Mouse (Mus musculus): ENCODE measurements at regions not wholly inside any gene's neighbourhood (a gene's known extent, or its start where the extent isn't known, plus 50 kb on each side); places are given as distances from the start of the nearest gene placed in this dataset.
A peak's percentile ranks its signal among the peaks of the same experiment; 100 is the strongest.

- no peak overlapping the region for H3K4me2 ChIP-seq (ENCODE audit: low read depth, low read length)
- peaks cover 35% of the 10 kb centered on the region for H3K4me1 ChIP-seq (ENCODE audit: control insufficient read depth, insufficient read depth)
- 91% methylated on average over 8 of the region's 8 CpGs for WGBS
- TF ChIP-seq EP300 (IDR thresholded peaks at IDR 0.05; ENCODE audit: low read depth) (no peak), CTCF (IDR thresholded peaks at IDR 0.05; ENCODE audit: low read depth) (no peak)
- ATAC-seq (ENCODE audit: insufficient read depth, low read depth) (no peak), DNase-seq (ENCODE audit: low spot score) (no peak)
- no peak overlapping the region for H3K9ac ChIP-seq (replicated peaks; ENCODE audit: low read depth, low read length)
- H3K4me3 ChIP-seq (ENCODE audit: low read depth, low read length) = no peak overlapping the region
- no peak overlapping the region for H3K27ac ChIP-seq (ENCODE audit: low read depth)
- no peaks in the 10 kb centered on the region for H3K9me3 ChIP-seq (replicated peaks; ENCODE audit: control insufficient read depth, low read length)
- no peaks in the 10 kb centered on the region for H3K36me3 ChIP-seq (replicated peaks; ENCODE audit: control insufficient read depth, insufficient read depth, low read length)
- no peaks in the 10 kb centered on the region for H3K27me3 ChIP-seq (ENCODE audit: control insufficient read depth, insufficient read depth, low read length)
These were observed 79.6 kb downstream of the Atp1a1 start for GRCm38 (mm10) chr3:101524905-101525304.

- ATAC-seq (ENCODE audit: insufficient read depth, low read depth) = no peak
- Histone ChIP-seq H3K36me3 (replicated peaks; ENCODE audit: control insufficient read depth, insufficient read depth, low read length) (no peaks in the 10 kb centered on the region), H3K9ac (replicated peaks; ENCODE audit: low read depth, low read length) (no peak overlapping the region), H3K27me3 (ENCODE audit: control insufficient read depth, insufficient read depth, low read length) (no peaks in the 10 kb centered on the region), H3K9me3 (replicated peaks; ENCODE audit: control insufficient read depth, low read length) (no peaks in the 10 kb centered on the region), H3K27ac (ENCODE audit: low read depth) (no peak overlapping the region), H3K4me1 (ENCODE audit: control insufficient read depth, insufficient read depth) (peaks cover 33% of the 10 kb centered on the region), H3K4me2 (ENCODE audit: low read depth, low read length) (no peak overlapping the region), H3K4me3 (ENCODE audit: low read depth, low read length) (no peak overlapping the region)
- TF ChIP-seq CTCF (IDR thresholded peaks at IDR 0.05; ENCODE audit: low read depth) (no peak), EP300 (IDR thresholded peaks at IDR 0.05; ENCODE audit: low read depth) (no peak)
- 52% methylated on average over 6 of the region's 6 CpGs for WGBS
- no peak for DNase-seq (ENCODE audit: low spot score)
These were observed 80.0 kb downstream of the Atp1a1 start for GRCm38 (mm10) chr3:101524444-101524843.

- no peaks in the 10 kb centered on the region for H3K36me3 ChIP-seq (replicated peaks; ENCODE audit: control insufficient read depth, insufficient read depth, low read length)
- H3K4me3 ChIP-seq (ENCODE audit: low read depth, low read length) = no peak overlapping the region
These were observed 81.2 kb downstream of the Atp1a1 start for GRCm38 (mm10) chr3:101523239-101523638.

GRCm38 (mm10) chr3:101522246-101522920, 82.1 kb downstream of the Atp1a1 start:
- 36% methylated on average over 9 of the region's 9 CpGs for WGBS

More at GRCm38 (mm10) chr3:101523239-101523638, 81.2 kb downstream of the Atp1a1 start:
- peaks cover 35% of the 10 kb centered on the region for H3K4me1 ChIP-seq (ENCODE audit: control insufficient read depth, insufficient read depth)
- ATAC-seq (ENCODE audit: insufficient read depth, low read depth) (no peak), DNase-seq (ENCODE audit: low spot score) (no peak)
- TF ChIP-seq EP300 (IDR thresholded peaks at IDR 0.05; ENCODE audit: low read depth) (no peak), CTCF (IDR thresholded peaks at IDR 0.05; ENCODE audit: low read depth) (no peak)
- no peak overlapping the region for H3K9ac ChIP-seq (replicated peaks; ENCODE audit: low read depth, low read length)
- no peaks in the 10 kb centered on the region for H3K27me3 ChIP-seq (ENCODE audit: control insufficient read depth, insufficient read depth, low read length)
- no peak overlapping the region for H3K4me2 ChIP-seq (ENCODE audit: low read depth, low read length)
- no peak overlapping the region for H3K27ac ChIP-seq (ENCODE audit: low read depth)
- 96% methylated on average over 5 of the region's 5 CpGs for WGBS
- no peaks in the 10 kb centered on the region for H3K9me3 ChIP-seq (replicated peaks; ENCODE audit: control insufficient read depth, low read length)

DNA sequence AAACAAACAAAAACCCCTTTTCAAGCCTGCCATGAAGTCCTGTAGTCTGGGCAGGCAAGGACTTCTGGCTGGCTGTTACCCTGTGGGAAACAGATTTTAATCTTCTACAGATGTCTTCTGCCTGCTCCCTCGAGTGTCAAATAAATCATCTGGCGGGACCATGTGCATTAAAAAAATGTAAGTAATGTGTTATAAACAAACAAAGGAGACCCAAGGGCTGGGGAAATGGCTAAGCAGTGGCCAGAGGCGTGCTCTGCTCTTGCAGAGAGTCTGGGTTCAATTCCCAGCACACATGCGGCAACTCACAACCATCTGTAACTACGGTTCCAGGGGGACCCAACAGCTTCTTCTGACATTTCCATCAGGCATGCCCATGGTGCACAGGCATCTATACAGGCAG, 83.3 kb downstream of the Atp1a1 start:
- DNase-seq (ENCODE audit: low spot score) = no peak
- Histone ChIP-seq H3K4me2 (ENCODE audit: low read depth, low read length) (no peak overlapping the region), H3K36me3 (replicated peaks; ENCODE audit: control insufficient read depth, insufficient read depth, low read length) (no peaks in the 10 kb centered on the region), H3K9ac (replicated peaks; ENCODE audit: low read depth, low read length) (no peak overlapping the region), H3K4me1 (ENCODE audit: control insufficient read depth, insufficient read depth) (peaks cover 41% of the 10 kb centered on the region), H3K27me3 (ENCODE audit: control insufficient read depth, insufficient read depth, low read length) (no peaks in the 10 kb centered on the region), H3K9me3 (replicated peaks; ENCODE audit: control insufficient read depth, low read length) (no peaks in the 10 kb centered on the region), H3K27ac (ENCODE audit: low read depth) (no peak overlapping the region), H3K4me3 (ENCODE audit: low read depth, low read length) (no peak overlapping the region)
- TF ChIP-seq CTCF (IDR thresholded peaks at IDR 0.05; ENCODE audit: low read depth) (no peak), EP300 (IDR thresholded peaks at IDR 0.05; ENCODE audit: low read depth) (no peak)
- no peak for ATAC-seq (ENCODE audit: insufficient read depth, low read depth)
- WGBS = 92% methylated on average over 5 of the region's 5 CpGs

More at GRCm38 (mm10) chr3:101522246-101522920, 82.1 kb downstream of the Atp1a1 start:
- peaks cover 30% of the 10 kb centered on the region for H3K4me1 ChIP-seq (ENCODE audit: control insufficient read depth, insufficient read depth)
- peak; percentile 74 for ATAC-seq (ENCODE audit: insufficient read depth, low read depth)
- H3K4me2 ChIP-seq (ENCODE audit: low read depth, low read length) = no peak overlapping the region
- peak; percentile 87 for DNase-seq (ENCODE audit: low spot score)
- TF ChIP-seq EP300 (IDR thresholded peaks at IDR 0.05; ENCODE audit: low read depth) (no peak), CTCF (IDR thresholded peaks at IDR 0.05; ENCODE audit: low read depth) (no peak)
- no peak overlapping the region; the same call in 1 of the 2 replicates for H3K9ac ChIP-seq (replicated peaks; ENCODE audit: low read depth, low read length)
- no peaks in the 10 kb centered on the region for H3K36me3 ChIP-seq (replicated peaks; ENCODE audit: control insufficient read depth, insufficient read depth, low read length)
- no peaks in the 10 kb centered on the region for H3K9me3 ChIP-seq (replicated peaks; ENCODE audit: control insufficient read depth, low read length)
- no peak overlapping the region for H3K27ac ChIP-seq (ENCODE audit: low read depth)
- no peak overlapping the region for H3K4me3 ChIP-seq (ENCODE audit: low read depth, low read length)
- no peaks in the 10 kb centered on the region for H3K27me3 ChIP-seq (ENCODE audit: control insufficient read depth, insufficient read depth, low read length)

- H3K4me2 ChIP-seq (ENCODE audit: low read depth, low read length) = no peak overlapping the region
- no peak overlapping the region for H3K27ac ChIP-seq (ENCODE audit: low read depth)
- H3K9ac ChIP-seq (replicated peaks; ENCODE audit: low read depth, low read length) = no peak overlapping the region
- no peaks in the 10 kb centered on the region for H3K9me3 ChIP-seq (replicated peaks; ENCODE audit: control insufficient read depth, low read length)
- DNase-seq (ENCODE audit: low spot score) = no peak
- H3K4me1 ChIP-seq (ENCODE audit: control insufficient read depth, insufficient read depth) = peaks cover 41% of the 10 kb centered on the region
- ATAC-seq (ENCODE audit: insufficient read depth, low read depth) = no peak
- 68% methylated on average over 6 of the region's 6 CpGs for WGBS
- H3K36me3 ChIP-seq (replicated peaks; ENCODE audit: control insufficient read depth, insufficient read depth, low read length) = no peaks in the 10 kb centered on the region
- no peak overlapping the region for H3K4me3 ChIP-seq (ENCODE audit: low read depth, low read length)
- TF ChIP-seq CTCF (IDR thresholded peaks at IDR 0.05; ENCODE audit: low read depth) (no peak), EP300 (IDR thresholded peaks at IDR 0.05; ENCODE audit: low read depth) (no peak)
- H3K27me3 ChIP-seq (ENCODE audit: control insufficient read depth, insufficient read depth, low read length) = no peaks in the 10 kb centered on the region
These were observed 84.4 kb downstream of the Atp1a1 start for GRCm38 (mm10) chr3:101520115-101520514.

All from heart, postnatal 0 days (tissue).